Mouse (Mus musculus) liver, adult 2 months (tissue): ENCODE measurements around the gene Fshr.

ENCODE experiments used
- CTCF ChIP-seq: fragments of 200-500 bp; IDR thresholded peaks from 2 replicates; pipeline ENCODE4 v1.5.1; 2011; ENCODE audit warnings: low read depth, low read length, control low read depth
- POLR2A ChIP-seq: fragments of 200-500 bp; IDR thresholded peaks from 2 replicates; pipeline ENCODE4 v1.6.1; 2011; ENCODE audit warnings: low read length, control low read depth; ENCODE audit not compliant: insufficient read depth; ENCODE audit errors: extremely low read depth

- TF ChIP-seq CTCF = no peak
- TF ChIP-seq POLR2A = no peak
Measured at GRCm38 (mm10) chr17:89036049-89036448, 164.4 kb downstream of the Fshr start.
